Mouse (Mus musculus) stomach, embryonic 14.5 days (tissue): ENCODE measurements around the gene AC124108.1. TPM values are rescaled to one million over a fixed set of nuclear protein-coding genes. Genes with fewer than 3 reads are reported as not detected.
A peak's percentile ranks its signal among the peaks of the same experiment; 100 is the strongest.

Source experiments
- ATAC-seq: fragments of 200-750 bp; cut with Nextera tagmentation; 2 replicates; pipeline ENCODE4 v1.8.0; 2017; ENCODE audit warnings: low read depth, moderate TSS enrichment; ENCODE audit not compliant: insufficient number of reproducible peaks, insufficient read depth, low FRiP score
- H3K27ac ChIP-seq: fragments of 300-500 bp; sonication (generic); 2 replicates; pipeline ENCODE4 v1.5.1; 2014; ENCODE audit warnings: mild to moderate bottlenecking, low read length, moderate library complexity, mixed read lengths
- H3K27me3 ChIP-seq: fragments of 300-500 bp; sonication (generic); 2 replicates; pipeline ENCODE4 v1.6.1; 2014; ENCODE audit warnings: low read length, control low read depth, mixed read lengths; ENCODE audit not compliant: control insufficient read depth, insufficient read depth
- H3K36me3 ChIP-seq: fragments of 300-500 bp; sonication (generic); 2 replicates; pipeline ENCODE4 v1.6.1; 2014; ENCODE audit warnings: mild to moderate bottlenecking, control low read depth, low read length, moderate library complexity, mixed read lengths; ENCODE audit not compliant: control insufficient read depth, insufficient read depth
- H3K4me1 ChIP-seq: fragments of 300-500 bp; sonication (generic); 2 replicates; pipeline ENCODE4 v1.6.1; 2014; ENCODE audit warnings: low read length, control low read depth, mixed read lengths; ENCODE audit not compliant: control insufficient read depth, insufficient read depth
- H3K4me2 ChIP-seq: fragments of 300-500 bp; sonication (generic); replicated peaks from 2 replicates; pipeline ENCODE4 v1.6.1; 2014; ENCODE audit warnings: low read depth, low read length, control low read depth
- H3K4me3 ChIP-seq: fragments of 300-500 bp; sonication (generic); 2 replicates; pipeline ENCODE4 v1.5.1; 2014; ENCODE audit warnings: low read depth, low read length, control low read depth
- H3K9ac ChIP-seq: fragments of 300-500 bp; sonication (generic); replicated peaks from 2 replicates; pipeline ENCODE4 v1.6.1; 2014; ENCODE audit warnings: low read depth, mild to moderate bottlenecking, control low read depth, low read length, moderate library complexity, mixed read lengths
- H3K9me3 ChIP-seq: fragments of 300-500 bp; sonication (generic); 2 replicates; pipeline ENCODE4 v1.6.1; 2016; ENCODE audit warnings: low read depth, low read length, control low read depth; ENCODE audit not compliant: control insufficient read depth
- WGBS: fragments of 180-500 bp; shearing (Covaris S2); extraction: QIAGEN DNeasy Blood & Tissue Kit; methylation state at CpG from one replicate; pipeline ENCODE4 v1.1.7; 2014; 5-methylcytosine and 5-hydroxymethylcytosine counted together
- polyA plus RNA-seq: library from polyadenylated mRNA; unstranded; fragments of >200 nt; fragmentation: Nextera tagmentation; extraction: Ambion mirVana; gene quantifications from 2 replicates; pipeline ENCODE4 v1.2.1, GENCODE M21; 2014

The AC124108.1 gene
- polyA plus RNA-seq, 1 experiment from 2014 or later = 0.06 TPM

GRCm38 (mm10) chr1:132200562-132201510, 9.6 kb downstream of the AC124108.1 start:
- Histone ChIP-seq H3K27ac (peak overlapping the region; percentile 48; the same call in 1 of the 2 replicates), H3K36me3 (no peaks in the 10 kb centered on the region), H3K4me1 (peaks cover 8% of the 10 kb centered on the region; the same call in 1 of the 2 replicates), H3K9ac (no peak overlapping the region), H3K9me3 (no peaks in the 10 kb centered on the region), H3K4me3 (no peak overlapping the region), H3K27me3 (0 out of 2 replicates have a peak, but pooled peaks cover 2% of the 10 kb centered on the region), H3K4me2 (peak overlapping the region; percentile 2)
- whole genome bisulfite sequencing = 12% methylated on average over 11 of the region's 11 CpGs
- peak; percentile 85 for ATAC-seq

GRCm38 (mm10) chr1:132201511-132201860, 10.2 kb downstream of the AC124108.1 start:
- Histone ChIP-seq H3K4me2 (no peak overlapping the region), H3K9me3 (no peaks in the 10 kb centered on the region), H3K4me3 (no peak overlapping the region), H3K36me3 (no peaks in the 10 kb centered on the region), H3K27me3 (0 out of 2 replicates have a peak, but pooled peaks cover 2% of the 10 kb centered on the region), H3K4me1 (peaks cover 7% of the 10 kb centered on the region; the same call in 1 of the 2 replicates), H3K27ac (no peak overlapping the region), H3K9ac (no peak overlapping the region)
- ATAC-seq = no peak
- 36% methylated on average over 4 of the region's 4 CpGs for WGBS

GRCm38 (mm10) chr1:132201936-132202335, 10.7 kb downstream of the AC124108.1 start:
- no peak overlapping the region for H3K4me2 ChIP-seq
- H3K4me1 ChIP-seq = peaks cover 7% of the 10 kb centered on the region; the same call in 1 of the 2 replicates
- H3K4me3 ChIP-seq = no peak overlapping the region
- H3K27ac ChIP-seq = no peak overlapping the region
- ATAC-seq = no peak
- H3K9ac ChIP-seq = no peak overlapping the region
- H3K27me3 ChIP-seq = 0 out of 2 replicates have a peak, but pooled peaks cover 2% of the 10 kb centered on the region
- no peaks in the 10 kb centered on the region for H3K36me3 ChIP-seq
- H3K9me3 ChIP-seq = no peaks in the 10 kb centered on the region
- 47% methylated on average over 2 of the region's 2 CpGs for WGBS

- Histone ChIP-seq H3K4me2 (no peak overlapping the region), H3K4me1 (peaks cover 7% of the 10 kb centered on the region; the same call in 1 of the 2 replicates), H3K27ac (no peak overlapping the region), H3K9me3 (no peaks in the 10 kb centered on the region), H3K36me3 (no peaks in the 10 kb centered on the region), H3K27me3 (0 out of 2 replicates have a peak, but pooled peaks cover 2% of the 10 kb centered on the region), H3K9ac (no peak overlapping the region), H3K4me3 (no peak overlapping the region)
- WGBS = 95% methylated on average over 5 of the region's 5 CpGs
- no peak for ATAC-seq
Measured at GRCm38 (mm10) chr1:132202771-132203170, 11.5 kb downstream of the AC124108.1 start.

GRCm38 (mm10) chr1:132205958-132206357, 14.7 kb downstream of the AC124108.1 start:
- ATAC-seq = no peak
- WGBS = 55% methylated on average over 5 of the region's 5 CpGs
- no peaks in the 10 kb centered on the region for H3K27me3 ChIP-seq

GRCm38 (mm10) chr1:132206828-132207227, 15.6 kb downstream of the AC124108.1 start:
- 82% methylated on average over 3 of the region's 3 CpGs for WGBS

More at GRCm38 (mm10) chr1:132205958-132206357, 14.7 kb downstream of the AC124108.1 start:
- H3K36me3 ChIP-seq = no peaks in the 10 kb centered on the region
- no peak overlapping the region for H3K9ac ChIP-seq
- no peaks in the 10 kb centered on the region for H3K4me1 ChIP-seq
- H3K4me2 ChIP-seq = no peak overlapping the region
- no peak overlapping the region for H3K4me3 ChIP-seq
- H3K27ac ChIP-seq = no peak overlapping the region
- H3K9me3 ChIP-seq = no peaks in the 10 kb centered on the region

GRCm38 (mm10) chr1:132208154-132208553, 16.9 kb downstream of the AC124108.1 start:
- peaks cover 7% of the 10 kb centered on the region for H3K4me1 ChIP-seq
- WGBS = 16% methylated on average over 4 of the region's 4 CpGs

More at GRCm38 (mm10) chr1:132206828-132207227, 15.6 kb downstream of the AC124108.1 start:
- Histone ChIP-seq H3K27ac (no peak overlapping the region), H3K4me3 (no peak overlapping the region), H3K9me3 (no peaks in the 10 kb centered on the region), H3K4me2 (no peak overlapping the region), H3K4me1 (peaks cover 3% of the 10 kb centered on the region), H3K36me3 (no peaks in the 10 kb centered on the region), H3K27me3 (no peaks in the 10 kb centered on the region), H3K9ac (no peak overlapping the region)
- ATAC-seq = no peak

GRCm38 (mm10) chr1:132209400-132209799, 18.1 kb downstream of the AC124108.1 start:
- WGBS = 72% methylated on average over 10 of the region's 10 CpGs

More at GRCm38 (mm10) chr1:132208154-132208553, 16.9 kb downstream of the AC124108.1 start:
- H3K9me3 ChIP-seq = no peaks in the 10 kb centered on the region
- no peak overlapping the region for H3K4me2 ChIP-seq
- no peaks in the 10 kb centered on the region for H3K36me3 ChIP-seq
- H3K4me3 ChIP-seq = no peak overlapping the region
- no peak overlapping the region for H3K27ac ChIP-seq
- ATAC-seq = no peak
- no peak overlapping the region for H3K9ac ChIP-seq
- H3K27me3 ChIP-seq = no peaks in the 10 kb centered on the region

More at GRCm38 (mm10) chr1:132209400-132209799, 18.1 kb downstream of the AC124108.1 start:
- ATAC-seq = no peak
- Histone ChIP-seq H3K4me2 (no peak overlapping the region), H3K4me1 (peaks cover 7% of the 10 kb centered on the region), H3K27ac (no peak overlapping the region), H3K9ac (no peak overlapping the region), H3K4me3 (no peak overlapping the region), H3K36me3 (no peaks in the 10 kb centered on the region), H3K9me3 (no peaks in the 10 kb centered on the region), H3K27me3 (no peaks in the 10 kb centered on the region)
